Mouse (Mus musculus): ENCODE measurements around the gene Elmo1. TPM values are rescaled to one million over a fixed set of nuclear protein-coding genes. Genes with fewer than 3 reads are reported as not detected.

The Elmo1 gene
- total RNA-seq, 2 experiments from 2014 or later, result 28.1 to 30.9 TPM

DNA sequence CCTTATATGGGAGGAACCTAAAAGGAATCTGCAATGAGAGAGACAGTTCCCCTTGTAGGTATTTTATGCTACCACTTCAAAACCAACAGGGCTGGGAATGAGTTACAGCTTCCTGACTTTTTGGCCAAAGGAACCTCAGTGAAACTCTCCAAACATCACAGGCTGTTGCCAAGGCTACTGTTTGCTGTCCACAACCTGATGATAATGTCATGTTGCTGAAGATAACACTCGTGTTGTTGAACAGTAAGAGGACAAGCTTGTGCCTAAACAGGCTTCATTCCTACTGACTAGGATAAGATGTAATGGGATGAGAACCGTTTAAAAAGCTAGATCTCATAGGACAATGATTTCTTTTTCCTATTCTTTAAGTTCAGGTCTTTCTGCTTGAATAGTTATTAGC, 272.1 kb downstream of the Elmo1 start:
- DNase-seq (ENCODE audit: extremely low spot score in 1 of 2, low spot score in 1 of 2), result no peak

- DNase-seq (ENCODE audit: extremely low spot score in 1 of 2, low spot score in 1 of 2), result no peak
Observed at GRCm38 (mm10) chr13:20365828-20366593, 275.6 kb downstream of the Elmo1 start.

DNA sequence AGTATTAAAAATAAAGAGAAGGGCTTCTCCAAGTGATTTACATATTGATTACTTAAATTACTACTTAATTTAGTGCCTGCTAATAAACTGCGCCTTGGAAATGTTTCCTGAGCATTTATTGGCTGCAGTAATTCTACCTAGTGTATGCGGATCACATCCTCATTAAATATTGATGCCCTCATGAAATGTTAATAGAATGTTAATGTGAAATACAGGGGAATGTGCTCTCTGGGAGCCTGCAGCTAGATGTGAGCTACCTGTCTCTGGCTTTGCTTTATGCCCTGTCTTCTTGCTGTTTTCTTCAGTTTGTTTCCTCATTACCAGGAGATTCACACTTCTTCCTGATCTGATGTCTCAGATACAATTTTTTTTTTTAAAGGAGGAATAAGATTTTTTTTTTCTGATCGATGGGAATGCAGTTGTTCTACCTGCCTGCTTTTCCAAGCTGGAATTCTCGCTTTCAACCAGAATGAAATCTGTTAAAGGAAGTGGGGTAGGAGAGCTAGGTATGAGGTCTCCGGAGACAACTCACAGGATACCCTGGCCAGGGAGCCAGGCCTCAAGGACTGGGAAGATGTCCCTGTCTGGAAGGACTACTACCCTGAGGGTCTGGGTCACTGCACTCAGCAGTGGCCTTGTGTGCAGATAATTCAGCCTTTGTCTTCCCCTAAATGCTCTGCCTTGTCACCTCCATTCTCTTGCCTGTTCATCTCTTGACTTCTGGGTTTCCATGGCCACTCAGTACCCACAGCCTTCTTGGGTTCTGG, 279.8 kb downstream of the Elmo1 start:
- no peak for DNase-seq (ENCODE audit: extremely low spot score in 1 of 2, low spot score in 1 of 2)

DNA sequence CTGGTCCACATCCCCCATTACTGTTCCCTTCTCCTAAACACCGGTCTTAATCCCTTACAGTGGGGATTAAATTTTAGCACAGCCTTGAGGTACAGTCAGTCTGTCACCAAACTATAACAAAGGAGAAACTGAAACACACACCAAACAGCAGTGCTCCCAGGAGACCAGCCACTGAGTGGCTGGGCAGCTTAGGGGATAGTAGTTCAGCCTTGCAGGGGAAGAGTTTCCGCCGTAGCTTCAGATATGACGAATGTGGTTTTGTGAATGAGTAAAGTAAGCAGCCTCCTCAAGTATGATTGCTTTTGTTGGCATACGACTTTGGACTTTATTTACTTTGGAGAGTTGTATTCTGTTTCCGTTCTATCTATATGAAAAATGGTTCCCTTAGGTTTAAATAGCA, 281.1 kb downstream of the Elmo1 start:
- DNase-seq (ENCODE audit: extremely low spot score in 1 of 2, low spot score in 1 of 2), result no peak

- no peak for DNase-seq (ENCODE audit: extremely low spot score in 1 of 2, low spot score in 1 of 2)
Observed at GRCm38 (mm10) chr13:20372335-20372734, 281.9 kb downstream of the Elmo1 start.

DNA sequence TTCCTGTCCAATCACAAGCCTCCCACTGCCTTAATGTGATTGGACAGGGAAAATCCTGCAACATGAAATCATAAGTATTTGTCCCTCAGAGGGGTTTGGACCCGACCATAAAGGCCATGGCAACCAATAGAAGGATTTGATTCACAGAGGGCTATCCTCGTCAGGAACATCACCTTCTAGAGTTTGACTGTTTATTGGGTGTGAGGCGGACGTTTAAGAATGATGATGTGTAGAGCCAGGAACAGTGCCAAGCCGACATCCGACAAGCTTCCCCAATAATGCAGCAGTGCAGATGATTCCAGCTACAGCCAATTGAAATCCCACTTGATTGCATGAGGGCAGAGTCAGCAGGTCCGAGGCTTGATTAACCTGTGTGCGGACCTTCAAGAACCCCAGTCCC, 288.5 kb downstream of the Elmo1 start:
- no peak for DNase-seq (ENCODE audit: extremely low spot score in 1 of 2, low spot score in 1 of 2)

GRCm38 (mm10) chr13:20383875-20384274, 293.5 kb downstream of the Elmo1 start:
- DNase-seq (ENCODE audit: extremely low spot score in 1 of 2, low spot score in 1 of 2), result no peak

DNA sequence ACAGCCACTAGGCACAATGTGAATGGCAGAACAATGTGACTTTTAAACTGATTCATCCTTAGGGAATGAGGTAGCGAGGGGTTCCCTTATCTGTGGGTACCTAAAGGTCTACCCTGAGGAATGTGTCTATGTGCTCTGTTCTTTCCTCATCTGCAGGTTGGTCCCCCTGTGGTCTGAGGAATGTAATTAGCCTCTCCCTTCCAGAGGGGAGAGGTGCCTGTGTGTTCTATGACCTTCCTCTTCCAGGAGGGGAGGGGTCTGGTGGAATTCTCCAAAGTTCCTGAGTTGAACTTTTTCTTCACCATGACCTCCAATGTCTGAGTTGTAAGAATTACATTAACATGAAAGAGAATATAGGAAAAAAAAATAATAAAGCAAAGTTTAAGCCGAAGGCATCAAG, 294.4 kb downstream of the Elmo1 start:
- DNase-seq (ENCODE audit: extremely low spot score in 1 of 2, low spot score in 1 of 2), result no peak

DNA sequence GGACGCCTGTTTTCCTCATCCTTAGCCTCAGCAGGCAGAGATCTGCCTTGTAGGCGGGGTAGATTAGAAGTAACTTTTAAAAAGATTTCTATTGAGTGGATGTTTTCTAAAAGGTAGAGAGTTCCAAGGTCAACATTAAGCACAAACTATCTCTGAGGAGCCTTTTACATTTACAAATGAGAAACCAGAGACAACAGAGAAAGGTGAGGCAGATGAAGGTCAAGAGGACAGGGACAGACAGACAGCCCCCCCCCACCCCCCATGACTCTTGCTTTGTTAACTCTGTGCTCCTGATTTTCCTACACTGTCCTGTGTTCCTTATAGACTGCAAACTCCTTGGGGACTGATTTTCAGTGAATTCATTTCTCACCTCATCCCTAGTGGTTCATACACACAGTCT, 295.0 kb downstream of the Elmo1 start:
- no peak for DNase-seq (ENCODE audit: extremely low spot score in 1 of 2, low spot score in 1 of 2)

DNA sequence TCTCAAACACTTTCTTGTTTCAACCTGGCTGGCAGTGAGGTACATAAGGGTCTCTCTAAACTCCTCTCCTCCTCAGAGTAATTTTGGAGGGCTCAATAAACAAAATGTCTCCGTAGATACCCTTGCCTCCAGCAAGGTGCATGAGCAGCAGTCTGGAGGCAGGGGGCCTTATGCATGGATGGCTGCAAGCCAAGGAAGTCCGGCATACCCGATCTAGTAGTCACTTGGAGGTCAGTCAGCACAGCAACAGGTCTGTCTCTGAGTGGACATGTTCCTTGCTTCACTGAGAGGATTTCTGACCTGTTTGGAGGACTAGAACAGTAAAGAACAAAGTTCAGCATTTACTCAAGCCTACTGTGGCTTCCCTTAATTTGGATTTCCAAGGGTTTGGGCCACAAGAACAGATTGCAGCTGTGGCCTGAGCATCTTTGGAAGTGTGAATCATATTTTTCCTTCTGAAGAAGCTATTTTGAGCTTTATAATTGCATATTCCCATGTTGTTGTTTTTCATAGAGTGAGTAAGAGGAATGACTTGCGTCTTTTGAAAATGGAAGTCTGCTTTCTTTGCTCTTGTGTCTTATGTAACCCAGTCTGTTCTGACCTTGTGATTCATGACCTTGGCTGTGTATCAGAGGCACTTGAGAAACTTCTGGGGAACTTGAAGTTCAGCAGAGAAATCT, 296.2 kb downstream of the Elmo1 start:
- no peak for DNase-seq (ENCODE audit: extremely low spot score in 1 of 2, low spot score in 1 of 2)

DNA sequence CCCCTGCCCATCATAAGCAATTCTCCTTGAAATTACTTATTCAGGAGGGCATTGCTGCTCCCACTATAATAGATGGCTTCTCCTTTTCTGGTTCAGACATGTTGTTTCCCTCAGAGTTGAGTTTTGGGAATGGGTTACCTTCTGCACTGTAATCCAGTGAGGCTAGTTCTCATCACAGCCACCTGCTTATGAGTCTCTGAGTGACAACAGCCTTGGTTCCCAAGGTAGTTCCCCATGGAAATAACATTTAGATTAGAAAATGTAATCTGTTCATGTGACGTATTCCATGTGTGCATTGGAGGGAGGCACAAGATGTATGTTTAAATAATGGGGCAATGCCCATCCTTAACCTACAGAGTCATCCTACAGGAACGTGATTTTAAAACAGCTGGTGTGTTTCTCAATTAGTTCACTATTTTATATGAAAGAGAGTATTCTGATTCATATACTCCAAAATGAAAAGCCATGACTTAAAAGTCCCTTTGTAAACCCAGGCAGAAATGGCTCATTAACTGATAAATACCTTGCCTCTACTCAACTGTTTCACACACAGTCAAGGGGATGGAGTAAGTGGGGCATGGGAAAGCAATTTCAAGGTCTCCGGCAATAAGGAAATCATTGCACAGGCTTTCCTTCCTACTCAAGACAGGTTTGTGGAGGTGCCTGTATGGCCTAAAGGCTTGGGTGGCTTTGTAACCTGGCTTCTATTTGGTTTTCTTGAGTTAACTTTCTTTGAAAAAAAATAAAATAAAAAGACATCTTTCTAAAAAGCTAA, 302.6 kb downstream of the Elmo1 start:
- no peak for DNase-seq (ENCODE audit: extremely low spot score in 1 of 2, low spot score in 1 of 2)

GRCm38 (mm10) chr13:20397744-20398143, 307.3 kb downstream of the Elmo1 start:
- DNase-seq (ENCODE audit: extremely low spot score in 1 of 2, low spot score in 1 of 2), result no peak

DNA sequence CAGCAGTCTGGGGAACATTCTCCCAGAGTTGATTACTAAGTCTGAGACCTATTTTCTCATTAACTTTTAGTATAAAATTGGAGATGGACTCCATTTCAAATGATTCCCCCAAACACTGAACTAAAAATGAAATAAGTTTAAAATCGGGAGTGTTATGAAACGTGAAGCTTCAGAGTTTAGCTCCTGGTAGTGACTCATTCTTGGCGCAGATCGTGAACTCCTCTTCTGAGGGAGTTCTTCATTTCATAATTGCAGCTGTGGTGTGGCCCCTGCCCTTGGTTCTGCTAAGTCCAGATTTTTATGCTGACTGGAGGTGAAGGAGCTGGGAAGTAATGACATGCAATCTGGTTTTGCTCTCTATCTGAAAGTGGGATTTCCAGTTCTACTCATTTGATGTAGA, 307.9 kb downstream of the Elmo1 start:
- no peak for DNase-seq (ENCODE audit: extremely low spot score in 1 of 2, low spot score in 1 of 2)

GRCm38 (mm10) chr13:20404530-20404929, 314.1 kb downstream of the Elmo1 start:
- DNase-seq (ENCODE audit: extremely low spot score in 1 of 2, low spot score in 1 of 2), result no peak

GRCm38 (mm10) chr13:20406470-20407213, 316.2 kb downstream of the Elmo1 start:
- DNase-seq (ENCODE audit: extremely low spot score in 1 of 2, low spot score in 1 of 2), result no peak

DNA sequence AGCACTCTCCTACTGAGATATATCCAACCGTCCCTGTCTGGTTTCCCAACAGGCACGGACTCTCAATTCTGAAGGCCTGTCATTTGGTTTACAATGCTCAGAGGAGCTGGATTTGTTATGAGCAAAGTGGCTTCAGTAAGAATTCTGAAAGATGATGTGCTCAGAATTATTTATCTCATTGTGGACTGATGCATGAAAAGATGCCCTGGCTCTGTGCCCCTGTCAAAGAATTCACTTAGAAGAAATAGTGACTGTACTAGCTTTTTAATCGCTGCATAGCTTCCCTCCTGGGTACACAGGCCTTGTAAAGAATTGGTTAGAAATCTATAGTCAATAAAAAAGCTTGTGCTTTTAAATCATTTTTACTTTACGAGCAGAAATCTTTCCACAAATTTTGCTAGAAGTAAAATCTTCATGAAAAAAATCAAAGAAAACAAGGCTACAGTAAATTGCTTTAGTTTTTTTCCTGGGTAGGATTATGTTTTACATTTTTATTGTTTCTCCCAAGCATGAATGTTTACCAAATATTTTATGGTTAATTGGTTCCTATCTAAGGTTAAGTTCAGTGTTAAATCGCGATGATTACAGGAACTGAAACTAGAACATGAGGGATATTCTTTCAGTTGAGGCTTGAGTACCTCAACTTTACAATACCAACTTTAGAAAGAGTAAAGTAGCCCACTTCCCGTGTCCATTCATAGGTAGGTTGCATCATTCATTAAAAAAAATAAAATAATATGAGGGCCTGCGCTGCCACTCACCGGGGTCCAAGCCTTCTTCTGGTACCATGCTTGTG, 320.1 kb downstream of the Elmo1 start:
- DNase-seq (ENCODE audit: extremely low spot score in 1 of 2, low spot score in 1 of 2), result no peak

DNA sequence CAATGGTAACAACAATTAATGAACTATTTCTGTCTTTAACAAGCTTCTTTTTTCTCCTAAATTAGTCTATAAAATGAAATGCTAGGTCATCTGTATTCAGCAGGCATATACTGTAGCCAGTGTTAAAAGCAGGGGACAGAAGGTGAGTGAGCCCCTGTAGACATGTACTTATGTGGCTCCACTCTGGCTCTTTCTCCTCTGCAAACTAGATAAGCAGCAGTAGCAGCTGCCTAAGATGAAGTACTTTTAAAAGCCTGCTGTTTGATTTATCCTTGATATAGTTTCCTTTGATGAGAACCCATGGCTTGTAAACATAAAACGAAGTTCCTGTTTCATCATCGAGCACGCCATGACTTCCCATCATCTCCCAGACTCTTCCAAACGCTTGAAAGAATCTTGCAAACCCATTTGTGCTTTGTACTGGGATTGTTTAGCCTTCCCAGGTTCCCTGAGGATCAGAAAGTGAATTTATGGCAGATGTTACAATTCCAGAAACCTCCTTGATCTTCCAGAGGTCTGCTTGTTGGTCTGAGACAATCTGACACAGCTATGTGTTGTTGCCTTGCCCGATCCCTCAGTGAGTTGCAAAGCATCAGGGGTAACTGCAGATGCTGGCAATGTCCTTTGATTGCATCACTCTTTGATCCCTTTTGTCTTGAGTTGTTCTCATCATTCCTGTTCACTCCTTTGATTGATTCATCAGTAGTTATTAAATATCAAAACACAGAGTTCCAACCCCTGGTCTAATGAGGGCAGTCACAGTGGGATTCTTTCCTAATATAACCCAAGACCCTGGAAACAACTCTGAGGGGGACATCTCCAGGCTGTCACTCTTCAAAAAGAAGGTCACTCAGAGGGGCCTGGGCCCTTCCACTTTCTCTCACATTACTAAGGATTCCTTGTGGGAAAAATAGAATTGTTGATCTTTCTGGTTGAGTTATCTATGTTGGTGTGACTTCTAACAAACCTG, 326.6 kb downstream of the Elmo1 start:
- DNase-seq (ENCODE audit: extremely low spot score in 1 of 2, low spot score in 1 of 2), result no peak

DNA sequence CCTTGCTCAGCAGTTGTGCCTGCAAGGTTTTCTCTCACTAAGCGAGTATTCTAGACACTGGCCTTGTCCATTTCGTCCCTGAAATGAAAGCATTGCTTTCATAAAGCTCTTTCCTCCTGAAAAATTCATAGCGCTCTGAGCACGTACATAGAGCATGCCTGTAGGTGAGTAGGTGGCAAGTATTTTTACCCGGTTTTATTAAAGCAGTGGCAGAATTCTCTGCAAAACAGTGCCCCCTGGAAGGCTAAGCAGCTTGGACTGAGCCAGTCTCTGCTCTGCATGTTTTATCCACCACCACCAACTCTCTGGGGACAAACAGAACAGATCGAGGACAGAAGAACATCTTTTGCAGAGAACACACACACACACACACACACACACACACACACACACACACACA, 340.6 kb downstream of the Elmo1 start:
- DNase-seq (ENCODE audit: extremely low spot score in 1 of 2, low spot score in 1 of 2), result no peak

All from layer of hippocampus, postnatal 25 days (tissue).